Mouse (Mus musculus): ENCODE measurements around the gene Itpr1. TPM values are rescaled to one million over a fixed set of nuclear protein-coding genes. Genes with fewer than 3 reads are reported as not detected.

Itpr1 gene
- total and polyA plus RNA-seq, 3 experiments, result 9.3 to 25.7 (median 19.0) TPM

DNA sequence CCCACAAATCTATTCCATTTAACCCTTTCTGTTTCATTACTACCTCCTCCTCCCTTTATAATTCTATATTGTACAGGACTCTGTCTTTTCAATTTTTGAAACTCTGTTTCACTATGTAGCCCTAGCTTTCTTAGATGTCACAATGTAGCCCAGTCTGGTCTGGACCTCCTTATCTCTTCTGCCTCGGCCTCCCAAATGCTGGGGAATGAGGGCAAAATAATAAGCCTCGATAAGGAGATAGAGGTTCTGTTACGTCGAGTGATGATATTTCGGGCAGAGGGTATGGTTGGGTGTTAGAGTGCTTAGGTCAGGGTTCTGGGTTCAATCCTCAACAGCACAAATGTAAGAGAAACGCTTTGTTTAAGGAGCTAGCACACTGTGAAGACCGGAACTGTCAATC, 16.2 kb upstream of the Itpr1 start:
- ATAC-seq (ENCODE audit: extremely low read depth, insufficient number of reproducible peaks, low FRiP score, poor library complexity, severe bottlenecking) (no peak), DNase-seq (ENCODE audit: low spot score) (no peak)
- no peak for TF ChIP-seq GATA1 (IDR thresholded peaks at IDR 0.05; ENCODE audit: borderline replicate concordance, low read length)
- TF ChIP-seq POLR2AphosphoS5 (IDR thresholded peaks at IDR 0.05; ENCODE audit: insufficient replicate concordance, low read depth, low read length), result no peak
- TF ChIP-seq TAL1 (conservative IDR thresholded peaks at IDR 0.05; ENCODE audit: low read depth, low read length), result no peak
- TF ChIP-seq GATA2 (IDR thresholded peaks at IDR 0.05; ENCODE audit: borderline replicate concordance, low read depth, low read length), result no peak
- no peak for TF ChIP-seq CTCF (IDR thresholded peaks at IDR 0.05; ENCODE audit: low read depth, low read length)
- no peaks in the 10 kb centered on the region for H3K9me3 ChIP-seq (replicated peaks)
- peaks cover 30% of the 10 kb centered on the region for H3K27me3 ChIP-seq (ENCODE audit: insufficient read depth, low read length)
- no peaks in the 10 kb centered on the region for H3K4me1 ChIP-seq (ENCODE audit: insufficient read depth, low read depth, low read length)
- H3K36me3 ChIP-seq (replicated peaks), result no peaks in the 10 kb centered on the region
- H3K4me3 ChIP-seq (ENCODE audit: low read depth, low read length), result no peak overlapping the region

DNA sequence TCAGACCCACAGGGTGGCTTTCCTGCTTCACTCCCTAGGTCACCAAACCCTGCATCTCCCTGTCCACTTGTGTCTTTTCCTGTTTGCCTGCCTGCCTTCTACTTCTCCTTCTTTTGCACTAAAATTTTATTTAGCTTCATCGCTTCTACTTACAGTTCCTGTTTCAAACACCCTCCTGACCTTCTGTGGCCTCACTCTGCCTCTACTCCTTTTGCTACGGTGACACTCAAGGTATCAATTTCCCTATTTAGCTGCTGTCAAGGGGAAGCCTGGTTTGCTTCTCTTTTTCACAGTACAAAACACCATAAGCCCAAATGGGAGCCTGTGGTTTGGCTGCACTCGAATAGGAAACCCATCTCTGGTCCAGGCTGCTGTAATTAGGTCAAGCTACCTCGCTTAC, 15.8 kb upstream of the Itpr1 start:
- no peak for ATAC-seq (ENCODE audit: extremely low read depth, insufficient number of reproducible peaks, low FRiP score, poor library complexity, severe bottlenecking)
- Histone ChIP-seq H3K4me1 (ENCODE audit: insufficient read depth, low read depth, low read length) (no peaks in the 10 kb centered on the region), H3K9me3 (replicated peaks) (no peaks in the 10 kb centered on the region), H3K27me3 (ENCODE audit: insufficient read depth, low read length) (peaks cover 33% of the 10 kb centered on the region), H3K4me3 (ENCODE audit: low read depth, low read length) (no peak overlapping the region), H3K36me3 (replicated peaks) (no peaks in the 10 kb centered on the region)
- DNase-seq (ENCODE audit: low spot score), result no peak
- TF ChIP-seq TAL1 (conservative IDR thresholded peaks at IDR 0.05; ENCODE audit: low read depth, low read length) (no peak), GATA2 (IDR thresholded peaks at IDR 0.05; ENCODE audit: borderline replicate concordance, low read depth, low read length) (no peak), POLR2AphosphoS5 (IDR thresholded peaks at IDR 0.05; ENCODE audit: insufficient replicate concordance, low read depth, low read length) (no peak), GATA1 (IDR thresholded peaks at IDR 0.05; ENCODE audit: borderline replicate concordance, low read length) (no peak), CTCF (IDR thresholded peaks at IDR 0.05; ENCODE audit: low read depth, low read length) (no peak)

DNA sequence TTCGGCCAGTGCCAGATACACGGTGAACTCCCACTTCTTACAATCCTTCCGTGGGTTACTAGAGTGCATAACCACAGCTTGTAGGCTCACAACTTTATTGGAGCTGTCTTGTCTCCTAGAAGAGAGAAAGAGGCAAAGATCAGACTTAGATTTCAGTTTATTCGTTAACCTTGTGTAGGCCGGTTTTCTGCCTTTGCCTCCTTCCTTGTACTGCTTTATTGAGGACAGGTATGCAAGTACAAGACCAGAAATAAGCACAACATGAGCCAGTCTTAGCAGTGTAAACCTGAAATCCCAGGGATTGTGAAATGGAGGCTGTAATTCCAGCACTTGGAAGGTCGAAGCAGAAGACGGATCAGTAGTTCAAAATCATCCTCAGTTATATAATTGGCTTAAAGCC, 14.6 kb upstream of the Itpr1 start:
- DNase-seq (ENCODE audit: low spot score) (no peak), ATAC-seq (ENCODE audit: extremely low read depth, insufficient number of reproducible peaks, low FRiP score, poor library complexity, severe bottlenecking) (no peak)
- no peaks in the 10 kb centered on the region for H3K36me3 ChIP-seq (replicated peaks)
- no peak overlapping the region for H3K4me3 ChIP-seq (ENCODE audit: low read depth, low read length)
- TF ChIP-seq GATA2 (IDR thresholded peaks at IDR 0.05; ENCODE audit: borderline replicate concordance, low read depth, low read length), result no peak
- no peak for TF ChIP-seq TAL1 (conservative IDR thresholded peaks at IDR 0.05; ENCODE audit: low read depth, low read length)
- no peak for TF ChIP-seq CTCF (IDR thresholded peaks at IDR 0.05; ENCODE audit: low read depth, low read length)
- TF ChIP-seq POLR2AphosphoS5 (IDR thresholded peaks at IDR 0.05; ENCODE audit: insufficient replicate concordance, low read depth, low read length), result no peak
- no peak for TF ChIP-seq GATA1 (IDR thresholded peaks at IDR 0.05; ENCODE audit: borderline replicate concordance, low read length)
- no peaks in the 10 kb centered on the region for H3K4me1 ChIP-seq (ENCODE audit: insufficient read depth, low read depth, low read length)
- H3K9me3 ChIP-seq (replicated peaks), result no peaks in the 10 kb centered on the region
- peaks cover 33% of the 10 kb centered on the region for H3K27me3 ChIP-seq (ENCODE audit: insufficient read depth, low read length)

DNA sequence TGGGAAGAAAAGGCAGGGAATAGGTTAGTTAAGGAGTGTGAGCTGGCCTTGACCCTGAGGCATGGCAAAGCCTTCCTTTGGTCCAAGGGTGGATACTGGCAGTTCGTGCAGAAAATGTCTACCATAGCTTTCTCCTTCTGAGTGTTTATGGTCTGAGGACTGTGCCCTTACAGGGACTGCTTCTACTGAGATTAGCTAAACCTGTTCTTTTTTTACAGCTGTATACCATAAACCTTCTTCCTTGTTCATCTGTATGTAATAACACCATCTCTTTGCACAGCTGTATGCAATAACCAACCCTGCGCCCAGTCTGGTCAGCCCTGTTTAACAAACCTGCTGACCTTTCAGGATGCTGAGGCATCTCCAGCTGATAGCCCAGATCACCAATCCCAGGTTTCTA, 8.6 kb upstream of the Itpr1 start:
- H3K4me3 ChIP-seq (ENCODE audit: low read depth, low read length), result no peak overlapping the region
- no peaks in the 10 kb centered on the region for H3K36me3 ChIP-seq (replicated peaks)
- H3K27me3 ChIP-seq (ENCODE audit: insufficient read depth, low read length), result peaks cover 37% of the 10 kb centered on the region
- H3K9me3 ChIP-seq (replicated peaks), result no peaks in the 10 kb centered on the region
- no peak for TF ChIP-seq TAL1 (conservative IDR thresholded peaks at IDR 0.05; ENCODE audit: low read depth, low read length)
- no peak for TF ChIP-seq CTCF (IDR thresholded peaks at IDR 0.05; ENCODE audit: low read depth, low read length)
- TF ChIP-seq GATA1 (IDR thresholded peaks at IDR 0.05; ENCODE audit: borderline replicate concordance, low read length), result no peak
- ATAC-seq (ENCODE audit: extremely low read depth, insufficient number of reproducible peaks, low FRiP score, poor library complexity, severe bottlenecking) (no peak), DNase-seq (ENCODE audit: low spot score) (no peak)
- no peaks in the 10 kb centered on the region for H3K4me1 ChIP-seq (ENCODE audit: insufficient read depth, low read depth, low read length)

DNA sequence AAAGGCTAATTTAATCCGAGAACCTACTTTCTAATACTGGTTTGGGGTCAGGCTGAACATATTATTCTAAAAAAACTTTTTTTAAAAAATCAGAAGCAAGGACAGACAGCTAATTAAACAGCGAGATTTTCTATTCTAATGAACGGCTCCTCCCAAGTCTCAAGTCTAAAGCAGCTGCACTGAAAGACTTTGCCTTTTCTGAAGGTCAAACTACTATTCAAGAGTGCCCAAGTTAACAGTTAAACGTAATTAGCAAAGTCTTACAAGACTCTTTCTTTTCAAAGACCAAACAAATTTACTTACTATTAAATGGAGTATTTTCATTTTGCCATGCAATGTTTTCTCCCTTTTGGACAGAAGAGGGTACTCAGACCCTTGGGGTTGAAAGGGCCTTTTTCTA, 6.8 kb upstream of the Itpr1 start:
- no peaks in the 10 kb centered on the region for H3K4me1 ChIP-seq (ENCODE audit: insufficient read depth, low read depth, low read length)
- no peak overlapping the region for H3K4me3 ChIP-seq (ENCODE audit: low read depth, low read length)
- H3K36me3 ChIP-seq (replicated peaks), result no peaks in the 10 kb centered on the region
- H3K27me3 ChIP-seq (ENCODE audit: insufficient read depth, low read length), result peaks cover 35% of the 10 kb centered on the region
- ATAC-seq (ENCODE audit: extremely low read depth, insufficient number of reproducible peaks, low FRiP score, poor library complexity, severe bottlenecking) (no peak), DNase-seq (ENCODE audit: low spot score) (no peak)
- H3K9me3 ChIP-seq (replicated peaks), result no peaks in the 10 kb centered on the region
- TF ChIP-seq TAL1 (conservative IDR thresholded peaks at IDR 0.05; ENCODE audit: low read depth, low read length), result no peak
- no peak for TF ChIP-seq POLR2AphosphoS5 (IDR thresholded peaks at IDR 0.05; ENCODE audit: insufficient replicate concordance, low read depth, low read length)
- no peak for TF ChIP-seq GATA2 (IDR thresholded peaks at IDR 0.05; ENCODE audit: borderline replicate concordance, low read depth, low read length)

DNA sequence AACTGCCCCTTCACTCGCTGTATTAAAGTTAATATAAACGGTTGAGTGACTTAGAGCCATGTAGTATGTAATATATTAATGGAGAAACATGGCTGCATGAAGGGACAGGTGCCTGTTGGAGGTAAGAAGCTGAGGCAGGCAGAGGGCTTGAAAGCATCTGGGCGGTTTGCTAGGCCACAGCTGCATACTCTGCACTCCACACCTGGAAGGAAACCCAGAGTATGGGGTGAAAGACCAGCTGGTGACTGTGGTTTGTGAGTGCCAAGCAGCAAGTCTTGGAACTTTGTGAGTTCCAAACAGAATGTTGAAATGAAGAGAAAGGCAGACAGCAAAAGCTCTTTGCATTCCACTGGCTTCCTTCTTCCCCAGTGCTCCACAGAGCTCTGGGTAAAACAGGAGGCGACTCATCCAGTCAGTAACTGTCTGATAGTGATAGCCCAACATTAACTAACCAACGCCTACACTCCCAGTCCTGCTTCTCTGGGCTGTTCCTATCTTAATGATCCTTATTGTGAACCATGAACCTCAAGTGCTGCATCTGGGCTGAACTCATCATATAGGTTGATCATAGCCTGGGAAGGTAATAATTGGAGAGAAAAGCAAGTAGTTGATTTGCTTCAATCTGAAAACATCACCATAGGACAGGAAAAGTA, 5.9 kb upstream of the Itpr1 start:
- DNase-seq (ENCODE audit: low spot score), result no peak
- ATAC-seq (ENCODE audit: extremely low read depth, insufficient number of reproducible peaks, low FRiP score, poor library complexity, severe bottlenecking), result no peak
- Histone ChIP-seq H3K4me1 (ENCODE audit: insufficient read depth, low read depth, low read length) (peaks cover 3% of the 10 kb centered on the region), H3K9me3 (replicated peaks) (no peaks in the 10 kb centered on the region), H3K36me3 (replicated peaks) (no peaks in the 10 kb centered on the region), H3K4me3 (ENCODE audit: low read depth, low read length) (no peak overlapping the region), H3K27me3 (ENCODE audit: insufficient read depth, low read length) (peaks cover 28% of the 10 kb centered on the region)
- no peak for TF ChIP-seq POLR2AphosphoS5 (IDR thresholded peaks at IDR 0.05; ENCODE audit: insufficient replicate concordance, low read depth, low read length)
